Mouse (Mus musculus): ENCODE measurements at regions not wholly inside any gene's neighbourhood (a gene's known extent, or its start where the extent isn't known, plus 50 kb on each side); places are given as distances from the start of the nearest gene placed in this dataset.

DNA sequence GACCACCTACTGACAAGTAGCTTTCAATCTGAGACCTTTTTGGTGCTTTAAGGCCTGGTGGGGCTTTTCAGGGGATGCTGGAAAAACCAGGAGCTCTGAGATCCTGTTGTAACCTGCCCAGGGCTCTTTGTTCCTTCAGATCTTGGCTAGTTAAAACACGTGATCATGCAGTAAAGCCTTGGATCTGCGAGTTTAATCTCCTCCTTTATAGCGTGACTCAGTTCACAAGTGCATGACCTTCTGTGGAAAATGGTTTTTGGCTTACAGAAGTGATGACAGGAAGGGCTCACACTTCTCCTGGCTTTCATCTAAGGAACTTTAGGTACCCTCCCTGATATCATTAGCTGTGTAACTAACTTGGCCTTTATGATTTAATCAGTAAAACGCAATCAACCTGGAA, 343.1 kb upstream of the Pitrm1 start:
- Histone ChIP-seq H3K27ac (no peak overlapping the region), H3K4me1 (ENCODE audit: control insufficient read depth, insufficient read depth, low read length) (no peaks in the 10 kb centered on the region), H3K27me3 (ENCODE audit: control insufficient read depth, insufficient read depth, low read length) (no peaks in the 10 kb centered on the region), H3K79me2 (replicated peaks; ENCODE audit: control insufficient read depth, insufficient read depth, low read length) (no peaks in the 10 kb centered on the region), H3K36me3 (ENCODE audit: control insufficient read depth, insufficient read depth, low read length) (no peaks in the 10 kb centered on the region), H3K4me3 (no peak overlapping the region), H3K9ac (ENCODE audit: low read depth, low read length) (no peak overlapping the region)
- TF ChIP-seq POLR2A (IDR thresholded peaks at IDR 0.05; ENCODE audit: insufficient read depth, low read depth, low read length): no peak
- TF ChIP-seq EP300 (IDR thresholded peaks at IDR 0.05; ENCODE audit: insufficient read depth, low read depth, low read length): no peak
- no peak for TF ChIP-seq CTCF (IDR thresholded peaks at IDR 0.05)
- no peak for DNase-seq
- WGBS: 64% methylated on average over 4 of the region's 4 CpGs
- intact Hi-C loops (cut with DNase I): no loop called here

DNA sequence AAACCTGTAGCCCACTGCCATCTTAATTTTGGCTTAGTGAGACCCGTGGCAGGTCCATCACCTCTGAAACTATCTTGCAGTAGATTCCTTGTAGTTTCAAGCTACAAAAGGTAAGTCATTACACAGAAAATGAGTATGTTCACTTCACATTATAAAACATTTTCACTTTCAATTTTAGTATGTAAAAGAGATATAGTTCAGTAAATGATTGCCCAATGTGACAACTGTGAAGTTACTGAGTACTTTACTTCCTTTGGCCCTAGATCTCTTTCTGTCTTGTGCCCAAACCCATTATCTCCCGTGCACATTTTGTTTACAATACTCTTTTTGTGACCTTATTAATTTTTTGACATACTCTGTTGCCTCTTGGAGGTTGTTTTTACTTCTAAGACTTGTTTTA, 335.4 kb upstream of the Pitrm1 start:
- WGBS: 67% methylated on average over 2 of the region's 2 CpGs

DNA sequence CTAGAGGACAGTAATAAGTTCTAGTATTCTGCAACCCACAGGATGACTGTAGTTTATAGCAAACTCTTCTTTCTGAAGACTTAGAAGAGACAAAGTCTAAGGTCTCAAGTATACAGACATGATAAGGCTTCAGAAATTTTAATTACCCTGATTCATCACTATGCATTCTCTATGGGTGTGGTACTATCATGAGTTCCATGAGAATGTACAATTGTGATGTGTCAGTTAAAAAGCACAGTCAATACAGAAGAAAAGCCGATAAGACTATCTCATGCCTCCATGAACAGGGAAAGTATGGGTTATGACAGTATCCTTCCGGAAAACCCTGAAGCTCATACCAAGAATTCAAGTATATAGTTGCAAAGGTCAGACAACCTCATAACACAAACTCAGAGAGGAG, 333.8 kb upstream of the Pitrm1 start:
- no peaks in the 10 kb centered on the region for H3K36me3 ChIP-seq (ENCODE audit: control insufficient read depth, insufficient read depth, low read length)
- 90% methylated on average over 2 of the region's 2 CpGs for WGBS

More for the DNA sequence above, 335.4 kb upstream of the Pitrm1 start:
- Histone ChIP-seq H3K9ac (ENCODE audit: low read depth, low read length) (no peak overlapping the region), H3K27ac (no peak overlapping the region), H3K36me3 (ENCODE audit: control insufficient read depth, insufficient read depth, low read length) (no peaks in the 10 kb centered on the region), H3K79me2 (replicated peaks; ENCODE audit: control insufficient read depth, insufficient read depth, low read length) (no peaks in the 10 kb centered on the region), H3K4me1 (ENCODE audit: control insufficient read depth, insufficient read depth, low read length) (no peaks in the 10 kb centered on the region), H3K4me3 (no peak overlapping the region), H3K27me3 (ENCODE audit: control insufficient read depth, insufficient read depth, low read length) (no peaks in the 10 kb centered on the region)
- DNase-seq: no peak
- intact Hi-C loops (cut with DNase I): no loop called here
- no peak for TF ChIP-seq CTCF (IDR thresholded peaks at IDR 0.05)
- TF ChIP-seq EP300 (IDR thresholded peaks at IDR 0.05; ENCODE audit: insufficient read depth, low read depth, low read length): no peak
- TF ChIP-seq POLR2A (IDR thresholded peaks at IDR 0.05; ENCODE audit: insufficient read depth, low read depth, low read length): no peak

DNA sequence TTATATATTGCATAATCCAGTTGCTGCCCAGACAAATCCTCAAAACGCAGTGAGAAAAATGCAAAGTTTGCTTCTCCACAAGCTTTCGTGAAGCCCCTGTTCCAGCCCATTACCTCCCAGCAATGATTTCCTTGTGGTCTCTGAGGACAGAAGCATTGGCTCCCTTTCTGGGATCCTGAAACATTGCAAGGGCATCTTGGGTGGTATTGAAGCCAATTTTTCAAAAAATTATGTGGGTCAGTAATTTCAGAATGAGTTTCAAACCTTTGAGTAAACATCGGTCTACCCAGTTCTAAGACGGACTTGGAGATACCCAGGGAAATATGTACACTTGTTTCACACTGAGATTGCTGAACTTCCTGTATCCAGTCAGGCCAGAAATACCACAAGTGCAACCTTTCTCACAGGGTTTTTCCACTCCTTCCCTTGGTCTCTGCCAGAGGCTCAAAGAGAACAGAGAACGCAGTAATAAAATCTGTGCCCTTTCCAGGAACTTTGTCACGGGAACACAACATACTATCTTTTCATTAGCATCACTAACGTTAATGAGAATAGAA, 321.8 kb upstream of the Pitrm1 start:
- TF ChIP-seq EP300 (IDR thresholded peaks at IDR 0.05; ENCODE audit: insufficient read depth, low read depth, low read length) (no peak), POLR2A (IDR thresholded peaks at IDR 0.05; ENCODE audit: insufficient read depth, low read depth, low read length) (no peak), CTCF (IDR thresholded peaks at IDR 0.05) (no peak)
- 78% methylated on average over 7 of the region's 7 CpGs for WGBS
- Histone ChIP-seq H3K4me1 (ENCODE audit: control insufficient read depth, insufficient read depth, low read length) (no peaks in the 10 kb centered on the region), H3K36me3 (ENCODE audit: control insufficient read depth, insufficient read depth, low read length) (no peaks in the 10 kb centered on the region), H3K79me2 (replicated peaks; ENCODE audit: control insufficient read depth, insufficient read depth, low read length) (no peaks in the 10 kb centered on the region), H3K9ac (ENCODE audit: low read depth, low read length) (no peak overlapping the region), H3K4me3 (no peak overlapping the region), H3K27me3 (ENCODE audit: control insufficient read depth, insufficient read depth, low read length) (no peaks in the 10 kb centered on the region), H3K27ac (no peak overlapping the region)
- no peak for DNase-seq
- intact Hi-C loops (cut with DNase I): no loop called here

More for the DNA sequence above, 333.8 kb upstream of the Pitrm1 start:
- no peaks in the 10 kb centered on the region for H3K79me2 ChIP-seq (replicated peaks; ENCODE audit: control insufficient read depth, insufficient read depth, low read length)
- no peak for TF ChIP-seq CTCF (IDR thresholded peaks at IDR 0.05)
- no peak for TF ChIP-seq POLR2A (IDR thresholded peaks at IDR 0.05; ENCODE audit: insufficient read depth, low read depth, low read length)
- TF ChIP-seq EP300 (IDR thresholded peaks at IDR 0.05; ENCODE audit: insufficient read depth, low read depth, low read length): no peak
- no peaks in the 10 kb centered on the region for H3K4me1 ChIP-seq (ENCODE audit: control insufficient read depth, insufficient read depth, low read length)
- intact Hi-C loops (cut with DNase I): no loop called here
- no peaks in the 10 kb centered on the region for H3K27me3 ChIP-seq (ENCODE audit: control insufficient read depth, insufficient read depth, low read length)
- H3K27ac ChIP-seq: no peak overlapping the region
- H3K4me3 ChIP-seq: no peak overlapping the region
- H3K9ac ChIP-seq (ENCODE audit: low read depth, low read length): no peak overlapping the region
- no peak for DNase-seq

DNA sequence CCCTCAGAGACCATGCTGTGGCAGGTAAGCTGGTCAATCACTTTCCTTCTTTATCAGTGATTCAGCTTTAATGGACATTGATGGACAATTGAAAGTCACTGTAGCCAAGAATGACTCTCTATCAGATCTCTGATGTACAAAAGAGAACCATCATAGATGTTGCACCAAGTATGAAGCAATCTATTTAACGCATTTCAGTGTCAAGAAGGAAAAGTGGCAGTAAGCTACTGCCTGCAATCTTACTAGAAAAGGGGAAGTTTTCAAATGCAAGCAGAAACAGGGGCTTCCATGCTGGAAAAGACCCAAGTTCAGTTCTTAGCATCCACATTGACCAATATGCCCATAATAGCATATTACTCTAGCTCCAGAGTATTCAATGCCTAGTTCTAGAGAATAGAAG, 319.7 kb upstream of the Pitrm1 start:
- Histone ChIP-seq H3K27ac (no peak overlapping the region), H3K4me3 (no peak overlapping the region), H3K27me3 (ENCODE audit: control insufficient read depth, insufficient read depth, low read length) (no peaks in the 10 kb centered on the region), H3K4me1 (ENCODE audit: control insufficient read depth, insufficient read depth, low read length) (no peaks in the 10 kb centered on the region), H3K9ac (ENCODE audit: low read depth, low read length) (no peak overlapping the region), H3K36me3 (ENCODE audit: control insufficient read depth, insufficient read depth, low read length) (no peaks in the 10 kb centered on the region), H3K79me2 (replicated peaks; ENCODE audit: control insufficient read depth, insufficient read depth, low read length) (no peaks in the 10 kb centered on the region)
- 93% methylated on average over 1 of the region's 1 CpGs for WGBS
- no peak for DNase-seq
- no peak for TF ChIP-seq POLR2A (IDR thresholded peaks at IDR 0.05; ENCODE audit: insufficient read depth, low read depth, low read length)
- intact Hi-C loops (cut with DNase I): no loop called here

DNA sequence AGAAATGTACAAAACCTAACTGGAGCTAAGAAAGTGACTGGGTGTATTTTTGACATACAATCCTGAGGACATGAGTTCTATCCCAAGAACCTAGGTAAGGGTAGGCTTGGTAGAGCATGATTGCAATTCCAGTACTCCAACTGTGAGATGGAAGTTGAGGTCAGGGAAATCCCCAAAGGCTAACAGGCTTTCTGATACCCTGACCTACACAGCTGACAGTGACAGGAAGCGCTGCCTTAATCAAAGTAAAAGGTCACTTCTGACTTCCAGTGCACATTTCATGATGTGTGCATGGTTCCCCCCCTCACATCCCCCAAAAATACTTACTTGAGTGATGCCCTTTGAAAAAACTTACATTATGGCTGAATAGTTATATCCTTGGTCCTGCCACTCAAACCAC, 312.6 kb upstream of the Pitrm1 start:
- TF ChIP-seq CTCF (IDR thresholded peaks at IDR 0.05) (no peak), EP300 (IDR thresholded peaks at IDR 0.05; ENCODE audit: insufficient read depth, low read depth, low read length) (no peak), POLR2A (IDR thresholded peaks at IDR 0.05; ENCODE audit: insufficient read depth, low read depth, low read length) (no peak)
- Histone ChIP-seq H3K4me1 (ENCODE audit: control insufficient read depth, insufficient read depth, low read length) (peaks cover 1% of the 10 kb centered on the region; the same call in 1 of the 2 replicates), H3K36me3 (ENCODE audit: control insufficient read depth, insufficient read depth, low read length) (no peaks in the 10 kb centered on the region), H3K79me2 (replicated peaks; ENCODE audit: control insufficient read depth, insufficient read depth, low read length) (no peaks in the 10 kb centered on the region), H3K27ac (no peak overlapping the region), H3K9ac (ENCODE audit: low read depth, low read length) (no peak overlapping the region), H3K27me3 (ENCODE audit: control insufficient read depth, insufficient read depth, low read length) (no peaks in the 10 kb centered on the region), H3K4me3 (no peak overlapping the region)
- 83% methylated on average over 1 of the region's 1 CpGs for WGBS
- intact Hi-C loops (cut with DNase I): no loop called here
- DNase-seq: no peak

Data from heart, adult 2 months (tissue).